Mouse (Mus musculus) adrenal gland, postnatal 4 days (tissue): ENCODE data around the gene Jup. TPM values are rescaled to one million over a fixed set of nuclear protein-coding genes. Genes with fewer than 3 reads are reported as not detected.
"Not testable (repeated sequence)": the region's sequence is repeated elsewhere in the genome, so short reads cannot be mapped to it uniquely, and the experiment has no call there.

Source experiments
- DNase-seq, 2 experiments: peaks; one replicate each; pipeline ENCODE4 v3.0.0; 2021 to 2022; ENCODE audit warnings: low spot score in 2 of 2, mixed read lengths in 2 of 2
- total RNA-seq, 2 experiments: library from RNA; stranded (reverse); gene quantifications; 2 replicates each; pipeline ENCODE4 v1.2.3; 2021

Jup gene
- total RNA-seq, 2 experiments from 2014 or later: 99.0 to 109 TPM

GRCm38 (mm10) chr11:100361059-100361458 is 36.5 kb downstream of the Jup start:
- DNase-seq: not testable (repeated sequence)

- no peak for DNase-seq
Observed at GRCm38 (mm10) chr11:100360175-100360574, 37.4 kb downstream of the Jup start.

- no peak for DNase-seq
Observed at GRCm38 (mm10) chr11:100357408-100357807, 40.2 kb downstream of the Jup start.

GRCm38 (mm10) chr11:100356819-100357211 is 40.7 kb downstream of the Jup start:
- no peak for DNase-seq

- DNase-seq: peak; percentile 43 to 63
Observed at GRCm38 (mm10) chr11:100355972-100356818, 41.4 kb downstream of the Jup start, which contains the start of gene Hap1. Gene Hap1 (minus strand): TSS chr11:100356128.

GRCm38 (mm10) chr11:100355151-100355951 is 42.2 kb downstream of the Jup start:
- DNase-seq: no peak

- no peak for DNase-seq
Observed at GRCm38 (mm10) chr11:100352076-100352857, 45.3 kb downstream of the Jup start.

GRCm38 (mm10) chr11:100344269-100344668 is 53.3 kb downstream of the Jup start:
- DNase-seq: no peak

- DNase-seq: no peak
Observed at GRCm38 (mm10) chr11:100335731-100336130, 61.8 kb downstream of the Jup start.

- no peak for DNase-seq
Observed at GRCm38 (mm10) chr11:100333944-100334457, 63.6 kb downstream of the Jup start, which contains the start of gene Gast. Gene Gast (plus strand): TSS chr11:100334407.

GRCm38 (mm10) chr11:100332766-100333515 is 64.6 kb downstream of the Jup start:
- no peak for DNase-seq

GRCm38 (mm10) chr11:100330816-100331375 is 66.7 kb downstream of the Jup start:
- not testable (repeated sequence) for DNase-seq

- DNase-seq: no peak
Observed at GRCm38 (mm10) chr11:100330235-100330634, 67.3 kb downstream of the Jup start.

GRCm38 (mm10) chr11:100327761-100328160 is 69.8 kb downstream of the Jup start:
- no peak for DNase-seq

- no peak for DNase-seq
Observed at GRCm38 (mm10) chr11:100327316-100327715, 70.2 kb downstream of the Jup start.

GRCm38 (mm10) chr11:100325062-100325629 is 72.4 kb downstream of the Jup start:
- DNase-seq: no peak

GRCm38 (mm10) chr11:100323578-100323977 is 74.0 kb downstream of the Jup start:
- peak in 1 of 2 experiments; percentile 40 for DNase-seq

GRCm38 (mm10) chr11:100322591-100323258 is 74.8 kb downstream of the Jup start:
- no peak for DNase-seq
